Comparison of ENCODE assay signal across 19 mouse cellular contexts in the genomic region with DNA sequence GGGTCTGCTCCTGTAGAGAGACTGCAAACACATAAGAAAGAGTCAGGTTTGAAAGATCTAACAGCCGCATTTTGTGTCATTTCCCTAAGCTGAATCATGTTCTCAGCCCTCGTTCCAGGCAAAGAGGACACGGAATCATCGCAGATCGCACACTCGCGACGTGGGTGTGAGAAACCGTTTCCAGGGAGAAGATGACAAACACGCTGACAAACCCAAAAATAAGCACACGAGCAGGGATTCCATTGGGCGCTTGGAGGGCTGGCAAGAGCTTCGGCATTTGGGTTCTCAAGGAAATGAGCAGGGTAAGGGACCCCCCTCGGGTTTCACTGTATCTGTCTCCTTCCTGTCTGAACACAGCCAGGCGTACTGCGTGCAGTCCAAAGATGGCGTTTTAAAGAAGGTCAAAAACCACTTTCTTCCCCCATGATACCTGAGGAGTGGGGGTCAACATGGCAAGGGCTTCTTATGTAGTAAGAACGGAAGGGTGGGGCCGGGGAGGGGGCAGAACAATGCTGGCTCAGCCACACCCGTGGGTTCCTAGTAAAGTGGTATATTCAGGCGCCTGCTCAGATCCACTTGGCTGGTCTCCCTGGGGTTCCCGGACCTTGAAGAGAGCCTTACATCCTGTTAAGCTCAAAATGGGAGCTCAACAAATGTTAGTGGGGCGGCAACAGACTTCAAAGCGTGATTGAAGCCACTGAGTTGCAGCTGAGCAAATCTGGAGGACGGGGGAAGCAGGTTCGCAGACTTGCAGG. TPM values are rescaled to one million over a fixed set of nuclear protein-coding genes. Genes with fewer than 3 reads are reported as not detected.
A peak's percentile ranks its signal among the peaks of the same experiment; 100 is the strongest.
DNase-seq lines count a peak whose midpoint lies in the region; ATAC-seq lines count a peak whose summit lies in the region.
"Had no signal": no experiment of that assay in that cellular context is flagged by ENCODE, and none has a peak within 500 bp of the region (broad histone marks: within the 10 kb centered on the region; RNA-seq: fewer than 3 reads in every experiment).

No protein-coding gene starts in this region.

- no peaks in the 10 kb centered on the region for H3K27me3 ChIP-seq in forebrain, embryonic 11.5 days (ENCODE audit: control insufficient read depth, insufficient read depth, low read length)
- H3K27me3 ChIP-seq: embryonic facial prominence, embryonic 15.5 days; midbrain, embryonic 12.5 days had no signal

- H3K9ac ChIP-seq in forebrain, embryonic 11.5 days (ENCODE audit: low read length): no peak overlapping the region
- H3K9ac ChIP-seq: embryonic facial prominence, embryonic 15.5 days; forebrain, postnatal 0 days; liver, embryonic 14.5 days; midbrain, embryonic 12.5 days had no signal

- 95% methylated on average over 26 of the region's 26 CpGs for WGBS in forebrain, embryonic 11.5 days

- peak; percentile 83 for DNase-seq in R1 (ENCODE audit: low read depth, low spot score)
- DNase-seq in frontal cortex, postnatal 25 days (ENCODE audit: low spot score in 2 of 2): peak; percentile 38 to 59
- DNase-seq in layer of hippocampus, postnatal 36 days: peak; percentile 68 to 72
- peak; percentile 84 to 87 for DNase-seq in right cerebral cortex, adult 2 months (ENCODE audit: low spot score in 2 of 2)
- DNase-seq in kidney, postnatal 10 days: no peak
- no peak for DNase-seq in forebrain, embryonic 11.5 days (ENCODE audit: low spot score)
- no peak for DNase-seq in gastrocnemius, postnatal 4 days (ENCODE audit: low spot score in 2 of 2)
- no peak for DNase-seq in yolk sac, embryonic 10.5 days (ENCODE audit: low spot score)
- DNase-seq: B cell, adult 2 months; cerebellum, adult 11 months; forebrain, postnatal 0 days; heart, adult 2 months; heart, postnatal 10 days; kidney, adult 8-10 months had no signal

- no peak overlapping the region for H3K27ac ChIP-seq in forebrain, embryonic 11.5 days (ENCODE audit: low read depth, low read length)
- H3K27ac ChIP-seq: embryonic facial prominence, embryonic 15.5 days; heart, adult 2 months; limb, embryonic 10.5 days; liver, embryonic 14.5 days; midbrain, embryonic 12.5 days had no signal

- no peak overlapping the region for H3K4me2 ChIP-seq in forebrain, embryonic 11.5 days (ENCODE audit: low read depth, low read length, severe bottlenecking)
- H3K4me2 ChIP-seq: embryonic facial prominence, embryonic 15.5 days; midbrain, embryonic 12.5 days had no signal

- no peak for ATAC-seq in forebrain, embryonic 11.5 days (replicated peaks; ENCODE audit: low FRiP score)
- ATAC-seq: forebrain, postnatal 0 days had no signal

- no peaks in the 10 kb centered on the region; the same call in 1 of the 2 replicates for H3K9me3 ChIP-seq in forebrain, embryonic 11.5 days (ENCODE audit: control insufficient read depth, low read length)
- H3K9me3 ChIP-seq: embryonic facial prominence, embryonic 15.5 days; limb, embryonic 10.5 days had no signal

- no peaks in the 10 kb centered on the region for H3K36me3 ChIP-seq in forebrain, embryonic 11.5 days (ENCODE audit: control insufficient read depth, insufficient read depth, low read length)
- H3K36me3 ChIP-seq: G1E; midbrain, embryonic 12.5 days had no signal

- no peaks in the 10 kb centered on the region for H3K4me1 ChIP-seq in forebrain, embryonic 11.5 days (replicated peaks; ENCODE audit: control insufficient read depth, insufficient read depth, low read length)
- H3K4me1 ChIP-seq: embryonic facial prominence, embryonic 15.5 days; midbrain, embryonic 12.5 days had no signal

- H3K4me3 ChIP-seq in forebrain, embryonic 11.5 days (ENCODE audit: low read depth, low read length): no peak overlapping the region
- H3K4me3 ChIP-seq: embryonic facial prominence, embryonic 15.5 days; heart, adult 2 months; limb, embryonic 10.5 days; midbrain, embryonic 12.5 days had no signal

RNA-seq across cellular contexts. Expression of a gene that starts 45.5 kb away (rescaled TPM):
- 10 to 100 TPM; 71.8 to 74.6 TPM for total RNA-seq in layer of hippocampus, postnatal 36 days (2021)
- 9.5 and 12.9 TPM in 2 replicates for polyA plus RNA-seq in forebrain, embryonic 11.5 days (2014; fragmentation: Nextera tagmentation; extraction: Ambion mirVana)
- 1 to 10 TPM; 3.0 to 4.5 TPM for total RNA-seq in gastrocnemius, postnatal 4 days (2021)
- polyA plus RNA-seq: G1E had no signal

Comparison
In these comparisons a context has a peak if more than half of its experiments do, and no peak if none do; other contexts are left out.
1. DNase-seq: peak in R1 (single experiment), frontal cortex, postnatal 25 days (2 of 2), layer of hippocampus, postnatal 36 days (2 of 2) and right cerebral cortex, adult 2 months (2 of 2); none in kidney, postnatal 10 days (single experiment), forebrain, embryonic 11.5 days (single experiment), gastrocnemius, postnatal 4 days (0 of 2) and yolk sac, embryonic 10.5 days (single experiment).
2. RNA of a gene that starts 45.5 kb away (total RNA-seq): 71.8 to 74.6 TPM in layer of hippocampus, postnatal 36 days; 3.0 to 4.5 TPM in gastrocnemius, postnatal 4 days; every median in the first group is over 10 times any median in the second.